Mouse (Mus musculus): ENCODE results near the gene Ptms. TPM values are rescaled to one million over a fixed set of nuclear protein-coding genes. Genes with fewer than 3 reads are reported as not detected.
A peak's percentile ranks its signal among the peaks of the same experiment; 100 is the strongest.
"Not testable (repeated sequence)": the region's sequence is repeated elsewhere in the genome, so short reads cannot be mapped to it uniquely, and the experiment has no call there.

Gene Ptms
- polyA plus RNA-seq, 1 experiment from 2014 or later: 321 TPM

GRCm38 (mm10) chr6:124904161-124904981, 15.5 kb downstream of the Ptms start:
- WGBS: 10% methylated on average over 19 of the region's 24 CpGs
- DNase-seq (ENCODE audit: low spot score): peak; percentile 81

GRCm38 (mm10) chr6:124903580-124904151, 16.2 kb downstream of the Ptms start:
- under 1% methylated on average over 23 of the region's 23 CpGs for WGBS
- no peaks in the 10 kb centered on the region for H3K27me3 ChIP-seq (ENCODE audit: control insufficient read depth, insufficient read depth, low read length)
- peaks cover 2% of the 10 kb centered on the region; the same call in 1 of the 2 replicates for H3K4me1 ChIP-seq (replicated peaks; ENCODE audit: control insufficient read depth, insufficient read depth, low read length)
- peak overlapping the region; percentile 55 for H3K9ac ChIP-seq (ENCODE audit: low read depth, low read length)
- H3K36me3 ChIP-seq (ENCODE audit: control insufficient read depth, insufficient read depth, low read length): no peaks in the 10 kb centered on the region
- H3K4me3 ChIP-seq (ENCODE audit: low read depth, low read length): peak overlapping the region; percentile 28
- DNase-seq (ENCODE audit: low spot score) (peak; percentile 98), ATAC-seq (ENCODE audit: low FRiP score) (peak; percentile 90)
- H3K27ac ChIP-seq (ENCODE audit: low read depth, low read length): peak overlapping the region; percentile 91
- H3K4me2 ChIP-seq (replicated peaks; ENCODE audit: low read depth, low read length): peak overlapping the region; percentile 62
- no peaks in the 10 kb centered on the region for H3K9me3 ChIP-seq (ENCODE audit: control insufficient read depth, low read length)

More at GRCm38 (mm10) chr6:124904161-124904981, 15.5 kb downstream of the Ptms start:
- Histone ChIP-seq H3K27me3 (ENCODE audit: control insufficient read depth, insufficient read depth, low read length) (no peaks in the 10 kb centered on the region), H3K4me2 (replicated peaks; ENCODE audit: low read depth, low read length) (peak overlapping the region; percentile 62), H3K4me3 (ENCODE audit: low read depth, low read length) (peak overlapping the region; percentile 28), H3K4me1 (replicated peaks; ENCODE audit: control insufficient read depth, insufficient read depth, low read length) (peaks cover 2% of the 10 kb centered on the region; the same call in 1 of the 2 replicates), H3K27ac (ENCODE audit: low read depth, low read length) (peak overlapping the region; percentile 91), H3K9me3 (ENCODE audit: control insufficient read depth, low read length) (no peaks in the 10 kb centered on the region), H3K36me3 (ENCODE audit: control insufficient read depth, insufficient read depth, low read length) (no peaks in the 10 kb centered on the region), H3K9ac (ENCODE audit: low read depth, low read length) (peak overlapping the region; percentile 70)
- peak; percentile 77 for ATAC-seq (ENCODE audit: low FRiP score)

GRCm38 (mm10) chr6:124901851-124902250, 18.1 kb downstream of the Ptms start:
- Histone ChIP-seq H3K36me3 (ENCODE audit: control insufficient read depth, insufficient read depth, low read length) (no peaks in the 10 kb centered on the region), H3K4me1 (replicated peaks; ENCODE audit: control insufficient read depth, insufficient read depth, low read length) (peaks cover 2% of the 10 kb centered on the region; the same call in 1 of the 2 replicates), H3K27me3 (ENCODE audit: control insufficient read depth, insufficient read depth, low read length) (no peaks in the 10 kb centered on the region), H3K4me2 (replicated peaks; ENCODE audit: low read depth, low read length) (no peak overlapping the region), H3K4me3 (ENCODE audit: low read depth, low read length) (no peak overlapping the region), H3K9me3 (ENCODE audit: control insufficient read depth, low read length) (no peaks in the 10 kb centered on the region), H3K9ac (ENCODE audit: low read depth, low read length) (no peak overlapping the region), H3K27ac (ENCODE audit: low read depth, low read length) (no peak overlapping the region)
- ATAC-seq (ENCODE audit: low FRiP score) (no peak), DNase-seq (ENCODE audit: low spot score) (no peak)

- H3K4me1 ChIP-seq (replicated peaks; ENCODE audit: control insufficient read depth, insufficient read depth, low read length): peaks cover 2% of the 10 kb centered on the region; the same call in 1 of the 2 replicates
- 56% methylated on average over 10 of the region's 10 CpGs for WGBS
- H3K27me3 ChIP-seq (ENCODE audit: control insufficient read depth, insufficient read depth, low read length): no peaks in the 10 kb centered on the region
- H3K9ac ChIP-seq (ENCODE audit: low read depth, low read length): no peak overlapping the region
- no peak for ATAC-seq (ENCODE audit: low FRiP score)
- no peak overlapping the region for H3K27ac ChIP-seq (ENCODE audit: low read depth, low read length)
- no peak overlapping the region for H3K4me2 ChIP-seq (replicated peaks; ENCODE audit: low read depth, low read length)
- no peaks in the 10 kb centered on the region for H3K9me3 ChIP-seq (ENCODE audit: control insufficient read depth, low read length)
- H3K36me3 ChIP-seq (ENCODE audit: control insufficient read depth, insufficient read depth, low read length): no peaks in the 10 kb centered on the region
- H3K4me3 ChIP-seq (ENCODE audit: low read depth, low read length): no peak overlapping the region
- no peak for DNase-seq (ENCODE audit: low spot score)
These were observed 19.0 kb downstream of the Ptms start for GRCm38 (mm10) chr6:124900801-124901480.

- no peaks in the 10 kb centered on the region for H3K9me3 ChIP-seq (ENCODE audit: control insufficient read depth, low read length)
- no peak overlapping the region for H3K27ac ChIP-seq (ENCODE audit: low read depth, low read length)
- WGBS: 62% methylated on average over 8 of the region's 8 CpGs
These were observed 19.7 kb downstream of the Ptms start for GRCm38 (mm10) chr6:124900056-124900800.

GRCm38 (mm10) chr6:124898359-124898758, 21.5 kb downstream of the Ptms start:
- H3K4me2 ChIP-seq (replicated peaks; ENCODE audit: low read depth, low read length): no peak overlapping the region
- H3K27me3 ChIP-seq (ENCODE audit: control insufficient read depth, insufficient read depth, low read length): no peaks in the 10 kb centered on the region
- ATAC-seq (ENCODE audit: low FRiP score): no peak
- no peak for DNase-seq (ENCODE audit: low spot score)
- no peak overlapping the region for H3K27ac ChIP-seq (ENCODE audit: low read depth, low read length)
- no peaks in the 10 kb centered on the region for H3K9me3 ChIP-seq (ENCODE audit: control insufficient read depth, low read length)
- 56% methylated on average over 3 of the region's 3 CpGs for WGBS
- no peaks in the 10 kb centered on the region for H3K4me1 ChIP-seq (replicated peaks; ENCODE audit: control insufficient read depth, insufficient read depth, low read length)
- H3K9ac ChIP-seq (ENCODE audit: low read depth, low read length): no peak overlapping the region
- H3K4me3 ChIP-seq (ENCODE audit: low read depth, low read length): no peak overlapping the region
- H3K36me3 ChIP-seq (ENCODE audit: control insufficient read depth, insufficient read depth, low read length): no peaks in the 10 kb centered on the region

More at GRCm38 (mm10) chr6:124900056-124900800, 19.7 kb downstream of the Ptms start:
- ATAC-seq (ENCODE audit: low FRiP score) (no peak), DNase-seq (ENCODE audit: low spot score) (no peak)
- Histone ChIP-seq H3K4me1 (replicated peaks; ENCODE audit: control insufficient read depth, insufficient read depth, low read length) (peaks cover under 1% of the 10 kb centered on the region; the same call in 1 of the 2 replicates), H3K27me3 (ENCODE audit: control insufficient read depth, insufficient read depth, low read length) (no peaks in the 10 kb centered on the region), H3K9ac (ENCODE audit: low read depth, low read length) (no peak overlapping the region), H3K4me2 (replicated peaks; ENCODE audit: low read depth, low read length) (no peak overlapping the region), H3K36me3 (ENCODE audit: control insufficient read depth, insufficient read depth, low read length) (no peaks in the 10 kb centered on the region), H3K4me3 (ENCODE audit: low read depth, low read length) (no peak overlapping the region)

- not testable (repeated sequence) for H3K9ac ChIP-seq (ENCODE audit: low read depth, low read length); H3K27ac ChIP-seq (ENCODE audit: low read depth, low read length); H3K36me3 ChIP-seq (ENCODE audit: control insufficient read depth, insufficient read depth, low read length); H3K4me2 ChIP-seq (replicated peaks; ENCODE audit: low read depth, low read length); H3K9me3 ChIP-seq (ENCODE audit: control insufficient read depth, low read length); DNase-seq (ENCODE audit: low spot score); ATAC-seq (ENCODE audit: low FRiP score); H3K4me3 ChIP-seq (ENCODE audit: low read depth, low read length); H3K27me3 ChIP-seq (ENCODE audit: control insufficient read depth, insufficient read depth, low read length); H3K4me1 ChIP-seq (replicated peaks; ENCODE audit: control insufficient read depth, insufficient read depth, low read length)
- WGBS: 88% methylated on average over 2 of the region's 2 CpGs
These were observed 25.8 kb downstream of the Ptms start for GRCm38 (mm10) chr6:124894113-124894512.

- H3K4me2 ChIP-seq (replicated peaks; ENCODE audit: low read depth, low read length): no peak overlapping the region
- no peaks in the 10 kb centered on the region for H3K27me3 ChIP-seq (ENCODE audit: control insufficient read depth, insufficient read depth, low read length)
- no peak overlapping the region for H3K4me3 ChIP-seq (ENCODE audit: low read depth, low read length)
- no peak overlapping the region for H3K27ac ChIP-seq (ENCODE audit: low read depth, low read length)
- no peak overlapping the region for H3K9ac ChIP-seq (ENCODE audit: low read depth, low read length)
- ATAC-seq (ENCODE audit: low FRiP score) (no peak), DNase-seq (ENCODE audit: low spot score) (no peak)
- no peaks in the 10 kb centered on the region for H3K4me1 ChIP-seq (replicated peaks; ENCODE audit: control insufficient read depth, insufficient read depth, low read length)
- 72% methylated on average over 6 of the region's 6 CpGs for WGBS
- no peaks in the 10 kb centered on the region for H3K36me3 ChIP-seq (ENCODE audit: control insufficient read depth, insufficient read depth, low read length)
- H3K9me3 ChIP-seq (ENCODE audit: control insufficient read depth, low read length): no peaks in the 10 kb centered on the region
These were observed 28.9 kb downstream of the Ptms start for GRCm38 (mm10) chr6:124890997-124891396.
